Mouse (Mus musculus): ENCODE measurements around the gene Spo11.

Spo11 gene

DNA sequence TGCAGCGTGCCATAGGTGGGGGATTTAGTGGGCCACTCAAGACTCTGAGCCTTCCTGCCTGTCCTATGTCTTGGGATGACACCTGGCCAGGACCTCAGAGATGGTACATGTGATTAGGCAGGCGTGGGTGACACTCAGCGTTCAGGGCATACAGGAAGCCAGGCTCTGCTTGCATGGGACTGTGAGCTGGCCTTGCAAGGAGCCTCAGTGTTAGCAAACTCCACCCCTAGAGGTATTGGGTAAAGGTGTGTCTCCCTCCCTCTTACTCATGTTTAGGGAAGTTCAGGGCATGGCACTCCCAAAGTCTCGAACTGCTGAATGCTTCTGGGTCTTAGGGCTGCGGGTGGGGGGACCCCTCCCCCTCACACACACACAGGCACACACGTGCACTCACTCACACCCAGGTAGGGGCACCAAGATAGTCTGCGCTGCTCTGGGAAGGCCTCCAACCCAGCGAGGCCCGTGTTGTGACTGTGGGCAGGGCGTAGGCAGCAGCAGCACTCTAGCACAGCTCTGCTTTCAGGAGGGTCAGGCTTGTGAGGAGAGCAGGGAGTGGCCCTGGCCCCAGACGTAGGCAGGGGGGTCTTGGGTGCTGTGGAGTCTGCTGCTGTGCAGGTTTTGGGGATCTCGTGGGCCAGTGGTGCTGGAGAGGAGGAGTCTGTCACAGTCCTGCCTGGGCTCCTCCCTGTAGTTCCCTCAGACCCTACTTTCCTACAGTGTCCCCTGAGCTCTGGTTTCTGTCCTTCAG is 53.3 kb downstream of the Spo11 start:
- DNase-seq (ENCODE audit: low read depth, low spot score), result no peak

DNA sequence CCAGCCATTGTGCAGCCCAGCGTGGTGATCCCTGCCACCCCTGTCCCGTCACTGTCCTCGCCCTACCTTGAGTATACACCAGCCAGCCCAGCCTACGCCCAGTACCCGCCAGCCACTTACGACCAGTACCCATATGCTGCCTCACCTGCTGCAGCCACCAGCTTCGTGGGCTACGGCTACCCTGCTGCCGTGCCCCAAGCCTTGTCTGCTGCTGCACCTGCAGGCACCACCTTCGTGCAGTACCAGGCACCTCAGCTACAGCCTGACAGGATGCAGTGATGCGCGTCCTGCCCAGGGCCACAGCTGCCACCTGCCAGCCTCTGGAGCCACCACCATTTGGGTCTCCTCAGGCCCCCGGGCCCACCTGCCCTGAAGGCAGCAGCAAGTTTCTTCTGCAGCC is 56.0 kb downstream of the Spo11 start:
- DNase-seq (ENCODE audit: low read depth, low spot score), result no peak

- DNase-seq (ENCODE audit: low read depth, low spot score), result no peak
Observed at GRCm38 (mm10) chr2:173034998-173035397, 57.5 kb downstream of the Spo11 start.

- no peak for DNase-seq (ENCODE audit: low read depth, low spot score)
Observed at GRCm38 (mm10) chr2:173035653-173036052, 58.2 kb downstream of the Spo11 start.

- no peak for DNase-seq (ENCODE audit: low read depth, low spot score)
Observed at GRCm38 (mm10) chr2:173036055-173036454, 58.6 kb downstream of the Spo11 start.

- DNase-seq (ENCODE audit: low read depth, low spot score), result no peak
Observed at GRCm38 (mm10) chr2:173036611-173037010, 59.1 kb downstream of the Spo11 start.

DNA sequence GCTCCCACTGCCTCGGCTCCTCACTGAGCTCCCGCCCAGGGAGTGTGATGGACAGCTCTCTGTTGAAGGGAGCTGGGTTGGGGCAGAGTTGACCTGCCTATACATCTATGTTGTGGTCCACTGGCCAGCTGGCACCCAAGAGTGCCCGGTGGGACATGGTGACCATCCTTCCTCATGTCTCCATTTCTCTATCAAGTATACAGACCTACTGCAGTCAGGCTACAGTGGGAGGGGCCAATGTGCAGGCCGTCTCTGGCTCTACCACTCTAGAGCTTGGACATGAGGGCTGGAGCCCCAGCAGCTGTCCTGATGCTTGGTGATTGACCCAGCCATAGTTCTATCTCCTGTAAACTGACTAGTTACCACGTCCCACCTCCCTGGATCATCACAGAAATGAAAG is 59.8 kb downstream of the Spo11 start:
- no peak for DNase-seq (ENCODE audit: low read depth, low spot score)

GRCm38 (mm10) chr2:173037827-173038607 is 60.5 kb downstream of the Spo11 start:
- DNase-seq (ENCODE audit: low read depth, low spot score), result no peak

DNA sequence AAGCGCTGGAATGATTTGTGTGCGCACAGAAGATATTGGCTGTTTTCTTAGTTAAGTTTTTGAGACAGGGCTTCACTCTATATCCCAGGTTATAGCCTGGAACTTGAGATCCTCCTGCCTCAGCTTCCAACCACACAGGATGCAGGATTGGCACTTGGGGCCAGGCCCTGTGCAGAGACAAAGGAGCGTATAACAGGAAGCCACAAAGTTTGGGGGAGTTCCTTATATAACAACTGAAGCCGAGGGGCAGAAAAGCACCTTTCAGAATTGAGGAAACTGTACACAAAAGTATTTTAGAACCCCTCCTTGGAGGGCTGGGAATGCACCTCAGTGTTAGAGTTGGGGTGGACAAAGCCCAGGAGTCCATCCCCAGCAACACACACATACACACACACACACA is 61.5 kb downstream of the Spo11 start:
- no peak for DNase-seq (ENCODE audit: low read depth, low spot score)

GRCm38 (mm10) chr2:173040803-173041202 is 63.3 kb downstream of the Spo11 start:
- DNase-seq (ENCODE audit: low read depth, low spot score), result no peak

DNA sequence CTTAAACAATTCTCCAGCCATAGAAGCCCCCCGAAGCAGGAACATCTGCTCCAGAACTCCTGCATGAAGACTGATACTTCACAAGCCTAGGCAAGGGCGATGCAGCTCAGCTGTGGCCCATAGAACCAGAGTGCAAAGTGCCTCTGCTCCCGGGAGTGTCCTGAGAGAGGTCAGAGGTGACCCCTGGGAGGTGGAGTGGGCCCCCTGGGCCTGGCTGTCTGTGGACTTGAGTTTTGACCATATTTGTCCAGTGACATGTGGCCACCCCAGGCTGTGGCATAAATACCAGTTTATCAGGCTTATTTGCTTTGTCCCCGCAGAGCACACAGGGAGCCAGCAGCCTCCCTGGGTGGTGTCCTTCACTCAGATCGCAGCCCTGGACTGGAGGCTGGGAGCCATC is 63.7 kb downstream of the Spo11 start:
- DNase-seq (ENCODE audit: low read depth, low spot score), result no peak

- no peak for DNase-seq (ENCODE audit: low read depth, low spot score)
Observed at GRCm38 (mm10) chr2:173041893-173042292, 64.4 kb downstream of the Spo11 start.

DNA sequence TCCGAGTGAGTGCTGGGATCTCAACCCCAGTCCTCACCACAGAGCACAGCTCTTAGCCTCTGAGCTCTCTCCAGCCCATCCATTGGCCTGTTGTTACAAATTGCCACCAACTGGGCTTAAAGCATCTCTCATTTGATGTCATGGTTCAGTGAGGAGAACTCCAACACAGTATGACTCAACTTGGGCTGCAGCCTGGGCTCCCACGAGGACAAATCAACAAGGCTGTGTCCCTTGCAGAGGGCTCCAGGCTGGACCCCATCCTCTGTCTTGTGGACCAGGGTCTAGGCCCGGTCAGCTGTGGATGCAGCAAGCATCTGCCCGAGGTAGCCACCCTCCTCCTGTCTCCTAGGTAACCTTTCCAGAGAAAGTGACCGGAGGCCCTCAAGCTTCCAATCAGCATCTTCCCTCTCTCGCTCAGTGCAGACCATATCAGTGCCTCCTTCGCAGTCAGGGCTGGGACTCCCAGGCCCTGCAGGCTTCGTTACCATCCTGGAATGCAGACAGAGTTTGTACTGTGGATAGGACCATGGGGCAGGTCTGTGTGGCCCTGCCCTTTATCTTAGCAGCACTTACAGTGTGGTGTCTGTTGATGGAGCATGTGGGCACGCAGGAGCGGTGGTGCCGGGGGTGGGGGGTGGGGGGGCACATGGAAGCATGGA is 65.1 kb downstream of the Spo11 start:
- DNase-seq (ENCODE audit: low read depth, low spot score), result no peak

All from retina, adult 2 months (tissue).